Mouse (Mus musculus): Measurements from ENCODE around the gene Vac14. TPM values are rescaled to one million over a fixed set of nuclear protein-coding genes. Genes with fewer than 3 reads are reported as not detected.
"Not testable (repeated sequence)": the region's sequence is repeated elsewhere in the genome, so short reads cannot be mapped to it uniquely, and the experiment has no call there.

Gene Vac14
- total RNA-seq, 1 experiment = 33.1 TPM

DNA sequence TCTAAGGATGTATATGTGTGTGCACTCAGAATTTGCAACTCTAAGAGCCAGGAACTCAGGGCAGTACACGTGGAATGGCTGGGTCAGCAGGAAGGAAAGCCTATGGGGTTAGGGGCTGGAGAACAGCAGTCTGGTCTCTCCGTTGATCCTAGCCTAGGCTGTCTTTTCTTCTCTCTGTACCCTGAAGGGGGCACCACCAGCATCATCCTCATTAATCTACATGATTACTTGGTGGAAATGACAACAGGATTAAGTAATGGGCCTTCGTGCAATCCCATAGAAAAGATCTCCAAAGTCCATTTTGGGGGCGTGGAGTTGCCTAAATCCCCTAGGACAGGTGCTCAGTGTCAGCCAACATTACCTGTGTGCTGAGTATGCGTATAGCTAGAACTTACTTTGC is 44.2 kb downstream of the Vac14 start:
- no peak for DNase-seq (ENCODE audit: low read depth, low spot score)
- Histone ChIP-seq H3K27ac (ENCODE audit: insufficient read depth, low read depth, low read length, poor library complexity, severe bottlenecking) (no peak overlapping the region), H3K4me1 (ENCODE audit: control insufficient read depth in 2 of 2, insufficient read depth in 2 of 2, low read length in 2 of 2, poor library complexity in 1 of 2) (no peaks in the 10 kb centered on the region), H3K9ac (ENCODE audit: insufficient read depth, low read depth, low read length, poor library complexity, severe bottlenecking) (no peak overlapping the region), H3K36me3 (ENCODE audit: control insufficient read depth, insufficient read depth, low read length, poor library complexity, severe bottlenecking) (peaks cover 28% of the 10 kb centered on the region), H3K9me3 (ENCODE audit: control insufficient read depth, insufficient read depth, low read depth, low read length) (no peaks in the 10 kb centered on the region), H3K4me3 (ENCODE audit: insufficient read depth in 1 of 2, low read depth in 1 of 2, low read length in 2 of 2, poor library complexity in 1 of 2, severe bottlenecking in 1 of 2) (no peak overlapping the region)
- TF ChIP-seq MAFK (IDR thresholded peaks at IDR 0.05; ENCODE audit: insufficient read depth, low read depth, low read length) (no peak), ZNF384 (IDR thresholded peaks at IDR 0.05; ENCODE audit: low read depth, low read length) (no peak), ZC3H11A (IDR thresholded peaks at IDR 0.05; ENCODE audit: borderline replicate concordance, low read depth, low read length) (no peak), CHD2 (IDR thresholded peaks at IDR 0.05; ENCODE audit: low read depth, low read length) (no peak)
- in situ Hi-C loops (cut with MboI; ENCODE audit: low sequenced_read_pairs in 2 of 2, unreplicated experiment in 2 of 2) = no loop called here

GRCm38 (mm10) chr8:110663015-110663742 is 44.8 kb downstream of the Vac14 start:
- Histone ChIP-seq H3K4me3 (ENCODE audit: insufficient read depth in 1 of 2, low read depth in 1 of 2, low read length in 2 of 2, poor library complexity in 1 of 2, severe bottlenecking in 1 of 2) (no peak overlapping the region), H3K9ac (ENCODE audit: insufficient read depth, low read depth, low read length, poor library complexity, severe bottlenecking) (no peak overlapping the region), H3K4me1 (ENCODE audit: control insufficient read depth in 2 of 2, insufficient read depth in 2 of 2, low read length in 2 of 2, poor library complexity in 1 of 2) (no peaks in the 10 kb centered on the region), H3K9me3 (ENCODE audit: control insufficient read depth, insufficient read depth, low read depth, low read length) (no peaks in the 10 kb centered on the region), H3K27ac (ENCODE audit: insufficient read depth, low read depth, low read length, poor library complexity, severe bottlenecking) (no peak overlapping the region), H3K36me3 (ENCODE audit: control insufficient read depth, insufficient read depth, low read length, poor library complexity, severe bottlenecking) (peaks cover 23% of the 10 kb centered on the region)
- TF ChIP-seq CHD2 (IDR thresholded peaks at IDR 0.05; ENCODE audit: low read depth, low read length) = no peak
- TF ChIP-seq MAFK (IDR thresholded peaks at IDR 0.05; ENCODE audit: insufficient read depth, low read depth, low read length) = no peak
- no peak for TF ChIP-seq HCFC1 (IDR thresholded peaks at IDR 0.05; ENCODE audit: borderline replicate concordance, insufficient read depth, low read length)
- TF ChIP-seq ZC3H11A (IDR thresholded peaks at IDR 0.05; ENCODE audit: borderline replicate concordance, low read depth, low read length) = no peak
- no peak for TF ChIP-seq ZNF384 (IDR thresholded peaks at IDR 0.05; ENCODE audit: low read depth, low read length)
- no peak for DNase-seq (ENCODE audit: low read depth, low spot score)
- in situ Hi-C loops (cut with MboI; ENCODE audit: low sequenced_read_pairs in 2 of 2, unreplicated experiment in 2 of 2) = no loop called here

GRCm38 (mm10) chr8:110664202-110664896 is 46.0 kb downstream of the Vac14 start:
- no peak overlapping the region for H3K27ac ChIP-seq (ENCODE audit: insufficient read depth, low read depth, low read length, poor library complexity, severe bottlenecking)
- H3K36me3 ChIP-seq (ENCODE audit: control insufficient read depth, insufficient read depth, low read length, poor library complexity, severe bottlenecking) = peaks cover 16% of the 10 kb centered on the region
- in situ Hi-C loops (cut with MboI; ENCODE audit: low sequenced_read_pairs in 2 of 2, unreplicated experiment in 2 of 2) = no loop called here
- H3K4me3 ChIP-seq (ENCODE audit: insufficient read depth in 1 of 2, low read depth in 1 of 2, low read length in 2 of 2, poor library complexity in 1 of 2, severe bottlenecking in 1 of 2) = no peak overlapping the region
- H3K9ac ChIP-seq (ENCODE audit: insufficient read depth, low read depth, low read length, poor library complexity, severe bottlenecking) = no peak overlapping the region
- no peak for DNase-seq (ENCODE audit: low read depth, low spot score)
- TF ChIP-seq HCFC1 (IDR thresholded peaks at IDR 0.05; ENCODE audit: borderline replicate concordance, insufficient read depth, low read length) = no peak
- TF ChIP-seq MAFK (IDR thresholded peaks at IDR 0.05; ENCODE audit: insufficient read depth, low read depth, low read length) = no peak
- no peak for TF ChIP-seq ZC3H11A (IDR thresholded peaks at IDR 0.05; ENCODE audit: borderline replicate concordance, low read depth, low read length)
- TF ChIP-seq CHD2 (IDR thresholded peaks at IDR 0.05; ENCODE audit: low read depth, low read length) = no peak
- no peak for TF ChIP-seq ZNF384 (IDR thresholded peaks at IDR 0.05; ENCODE audit: low read depth, low read length)
- no peaks in the 10 kb centered on the region for H3K4me1 ChIP-seq (ENCODE audit: control insufficient read depth in 2 of 2, insufficient read depth in 2 of 2, low read length in 2 of 2, poor library complexity in 1 of 2)
- no peaks in the 10 kb centered on the region for H3K9me3 ChIP-seq (ENCODE audit: control insufficient read depth, insufficient read depth, low read depth, low read length)

DNA sequence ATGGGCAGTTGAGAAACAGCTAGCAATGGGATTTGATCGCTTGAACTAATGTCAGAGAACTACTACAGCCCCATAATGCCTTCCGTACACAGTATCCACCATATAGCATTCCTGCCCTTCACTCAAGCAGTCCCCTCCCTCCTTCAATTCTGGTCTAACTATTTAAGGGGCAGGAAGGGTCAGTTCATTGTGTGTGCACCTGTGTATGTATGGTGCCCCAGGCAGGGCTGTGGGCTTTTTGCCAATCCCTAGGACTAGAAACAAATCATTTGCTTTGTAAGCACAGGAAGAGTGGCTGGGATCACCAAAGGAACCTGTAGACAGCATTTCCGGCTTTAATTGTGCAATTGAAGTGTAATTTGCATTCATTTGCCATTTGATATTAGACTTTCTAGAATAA is 46.6 kb downstream of the Vac14 start:
- Histone ChIP-seq H3K9me3 (ENCODE audit: control insufficient read depth, insufficient read depth, low read depth, low read length) (no peaks in the 10 kb centered on the region), H3K4me1 (ENCODE audit: control insufficient read depth in 2 of 2, insufficient read depth in 2 of 2, low read length in 2 of 2, poor library complexity in 1 of 2) (no peaks in the 10 kb centered on the region), H3K9ac (ENCODE audit: insufficient read depth, low read depth, low read length, poor library complexity, severe bottlenecking) (no peak overlapping the region), H3K27ac (ENCODE audit: insufficient read depth, low read depth, low read length, poor library complexity, severe bottlenecking) (no peak overlapping the region), H3K36me3 (ENCODE audit: control insufficient read depth, insufficient read depth, low read length, poor library complexity, severe bottlenecking) (peaks cover 16% of the 10 kb centered on the region), H3K4me3 (ENCODE audit: insufficient read depth in 1 of 2, low read depth in 1 of 2, low read length in 2 of 2, poor library complexity in 1 of 2, severe bottlenecking in 1 of 2) (no peak overlapping the region)
- in situ Hi-C loops (cut with MboI; ENCODE audit: low sequenced_read_pairs in 2 of 2, unreplicated experiment in 2 of 2) = no loop called here
- TF ChIP-seq ZNF384 (IDR thresholded peaks at IDR 0.05; ENCODE audit: low read depth, low read length) = no peak
- no peak for TF ChIP-seq HCFC1 (IDR thresholded peaks at IDR 0.05; ENCODE audit: borderline replicate concordance, insufficient read depth, low read length)
- TF ChIP-seq ZC3H11A (IDR thresholded peaks at IDR 0.05; ENCODE audit: borderline replicate concordance, low read depth, low read length) = no peak
- TF ChIP-seq MAFK (IDR thresholded peaks at IDR 0.05; ENCODE audit: insufficient read depth, low read depth, low read length) = no peak
- no peak for TF ChIP-seq CHD2 (IDR thresholded peaks at IDR 0.05; ENCODE audit: low read depth, low read length)
- DNase-seq (ENCODE audit: low read depth, low spot score) = no peak

DNA sequence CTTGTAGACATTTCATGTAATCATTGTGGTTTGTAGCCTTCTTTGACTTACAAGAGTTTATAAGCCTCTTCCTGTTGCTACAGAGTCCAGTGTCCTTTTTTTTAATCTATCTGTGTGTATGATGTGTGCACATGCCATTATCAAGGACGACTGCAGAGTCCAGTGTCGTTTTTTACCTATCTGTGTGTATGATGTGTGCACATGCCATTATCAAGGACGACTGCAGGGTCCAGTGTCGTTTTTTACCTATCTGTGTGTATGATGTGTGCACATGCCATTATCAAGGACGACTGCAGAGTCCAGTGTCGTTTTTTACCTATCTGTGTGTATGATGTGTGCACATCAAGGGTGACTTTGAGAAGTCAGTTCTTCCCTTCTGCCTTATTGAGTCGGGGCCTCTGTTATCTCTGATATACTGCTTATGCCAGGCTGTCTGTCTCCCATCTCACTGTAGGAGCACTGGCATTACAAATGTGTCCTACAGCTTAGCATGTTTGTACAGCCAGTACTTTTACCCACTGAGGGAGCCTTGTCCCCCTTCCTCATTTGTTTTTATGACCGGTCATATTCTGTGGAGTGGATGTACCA is 49.3 kb downstream of the Vac14 start:
- H3K4me3 ChIP-seq (ENCODE audit: insufficient read depth in 1 of 2, low read depth in 1 of 2, low read length in 2 of 2, poor library complexity in 1 of 2, severe bottlenecking in 1 of 2); H3K4me1 ChIP-seq (ENCODE audit: control insufficient read depth in 2 of 2, insufficient read depth in 2 of 2, low read length in 2 of 2, poor library complexity in 1 of 2); H3K9ac ChIP-seq (ENCODE audit: insufficient read depth, low read depth, low read length, poor library complexity, severe bottlenecking); H3K27ac ChIP-seq (ENCODE audit: insufficient read depth, low read depth, low read length, poor library complexity, severe bottlenecking); in situ Hi-C loops (cut with MboI; ENCODE audit: low sequenced_read_pairs in 2 of 2, unreplicated experiment in 2 of 2); H3K9me3 ChIP-seq (ENCODE audit: control insufficient read depth, insufficient read depth, low read depth, low read length); DNase-seq (ENCODE audit: low read depth, low spot score): not testable (repeated sequence)
- H3K36me3 ChIP-seq (ENCODE audit: control insufficient read depth, insufficient read depth, low read length, poor library complexity, severe bottlenecking) = peaks cover 24% of the 10 kb centered on the region
